Mouse (Mus musculus): ENCODE measurements at regions not wholly inside any gene's neighbourhood (a gene's known extent, or its start where the extent isn't known, plus 50 kb on each side); places are given as distances from the start of the nearest gene placed in this dataset.

- TF ChIP-seq CTCF (IDR thresholded peaks at IDR 0.05; ENCODE audit: low read depth) = no peak
- no peak for TF ChIP-seq EP300 (IDR thresholded peaks at IDR 0.05; ENCODE audit: low read depth)
Measured at GRCm38 (mm10) chr8:41950736-41951135, 533.9 kb upstream of the Frg1 start.

Data from liver, embryonic 14.5 days (tissue).